Mouse (Mus musculus): Measurements from ENCODE around the gene Taar5.

Gene Taar5

DNA sequence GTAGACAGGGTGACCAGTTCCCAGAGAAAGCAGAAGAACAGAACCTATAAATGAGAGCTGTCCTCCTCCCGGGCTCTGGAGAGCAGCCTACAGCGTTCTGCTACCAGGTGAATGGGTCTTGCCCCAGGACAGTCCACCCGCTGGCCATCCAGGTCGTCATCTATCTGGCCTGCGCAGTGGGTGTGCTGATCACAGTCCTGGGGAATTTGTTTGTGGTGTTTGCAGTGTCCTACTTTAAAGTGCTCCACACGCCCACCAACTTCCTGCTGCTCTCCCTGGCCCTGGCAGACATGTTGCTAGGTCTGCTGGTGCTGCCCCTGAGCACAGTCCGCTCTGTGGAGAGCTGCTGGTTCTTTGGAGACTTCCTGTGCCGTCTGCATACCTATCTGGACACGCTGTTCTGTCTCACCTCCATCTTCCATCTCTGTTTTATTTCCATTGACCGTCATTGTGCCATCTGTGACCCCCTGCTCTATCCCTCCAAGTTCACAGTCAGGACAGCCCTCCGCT is at the start of gene Taar5:
TSS of gene Taar5 (plus strand) at position 51 of the 510 bp plus-strand sequence.
- no peak for DNase-seq

DNA sequence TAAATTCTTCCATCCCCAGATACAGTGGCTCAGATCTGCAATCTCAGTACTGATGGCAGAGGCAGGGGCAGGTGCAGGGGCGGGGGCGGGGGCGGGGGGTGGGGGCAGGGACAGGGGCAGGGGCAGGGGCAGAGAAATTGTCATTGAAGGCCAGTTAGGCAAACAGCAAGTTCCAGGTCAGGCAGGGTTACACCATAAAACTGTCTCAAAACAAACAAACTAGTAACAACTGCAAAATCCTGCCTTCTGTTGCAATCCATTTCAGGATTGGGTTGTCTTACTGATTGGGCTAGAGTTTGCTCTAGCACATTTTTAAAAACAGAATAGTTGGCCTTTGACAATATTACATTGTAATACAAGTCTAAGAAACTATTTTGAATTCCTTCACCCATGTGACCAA is 48.0 kb upstream of the Taar5 start:
- no peak for DNase-seq

DNA sequence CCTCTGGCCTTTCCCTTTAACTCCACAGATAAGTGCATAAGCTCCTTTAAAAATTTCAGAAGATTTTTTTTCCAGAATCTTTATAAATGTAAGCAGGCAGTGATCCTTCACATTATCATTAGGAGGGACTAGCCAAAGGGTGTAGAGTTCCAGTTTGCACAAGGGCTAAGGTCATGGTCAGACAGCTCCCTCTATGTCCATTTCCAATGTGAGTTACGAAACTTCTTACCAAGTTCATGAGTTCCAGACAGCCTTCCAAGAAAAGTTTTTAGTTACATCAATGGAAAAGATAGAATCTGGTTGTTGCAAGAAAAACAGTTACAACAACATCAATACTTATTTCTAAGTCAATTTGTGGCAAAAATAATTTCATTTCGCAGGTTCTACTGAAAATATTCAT is 46.6 kb upstream of the Taar5 start:
- no peak for DNase-seq

DNA sequence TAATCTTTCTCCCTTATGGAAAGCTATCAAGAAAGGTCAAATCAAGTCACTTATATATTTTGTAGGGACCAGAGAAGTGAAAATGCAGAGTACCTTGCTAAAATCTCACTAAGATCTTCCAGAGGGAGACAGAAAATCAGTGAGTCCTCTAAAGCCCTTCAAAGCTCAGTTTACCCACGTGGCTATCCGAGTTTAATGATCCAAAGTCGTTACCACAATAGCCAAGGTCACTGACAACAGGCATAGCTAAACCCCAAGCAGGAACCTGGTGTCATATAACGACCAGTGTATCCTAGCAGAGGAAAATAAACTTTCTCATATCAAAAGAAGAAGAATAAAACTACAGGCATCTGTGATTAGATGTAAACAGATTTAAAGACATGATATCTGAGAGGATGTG is 32.9 kb upstream of the Taar5 start:
- DNase-seq = no peak

DNA sequence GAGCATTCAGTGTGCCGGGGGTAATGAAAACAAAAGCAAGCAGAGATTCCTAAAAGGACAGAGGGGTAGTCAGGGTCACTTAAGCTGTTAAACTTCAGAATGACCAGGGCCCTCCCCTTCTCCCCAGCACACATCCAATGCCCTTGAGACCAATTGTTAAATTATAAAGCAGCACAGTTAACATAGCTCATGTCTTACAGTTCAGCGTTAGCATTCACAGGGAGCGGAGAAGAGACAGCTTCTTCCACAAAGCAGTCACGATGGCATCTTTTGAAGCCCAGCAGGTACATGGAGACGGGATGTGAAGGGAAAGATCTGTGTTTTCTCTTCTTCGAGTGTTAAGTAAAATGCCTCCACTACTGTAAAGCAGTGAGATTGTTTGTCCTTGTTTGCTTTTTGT is 32.2 kb upstream of the Taar5 start, which contains the start of gene Taar2:
TSS of gene Taar2 (plus strand) at position 261 of the 400 bp plus-strand sequence.
- DNase-seq = no peak

DNA sequence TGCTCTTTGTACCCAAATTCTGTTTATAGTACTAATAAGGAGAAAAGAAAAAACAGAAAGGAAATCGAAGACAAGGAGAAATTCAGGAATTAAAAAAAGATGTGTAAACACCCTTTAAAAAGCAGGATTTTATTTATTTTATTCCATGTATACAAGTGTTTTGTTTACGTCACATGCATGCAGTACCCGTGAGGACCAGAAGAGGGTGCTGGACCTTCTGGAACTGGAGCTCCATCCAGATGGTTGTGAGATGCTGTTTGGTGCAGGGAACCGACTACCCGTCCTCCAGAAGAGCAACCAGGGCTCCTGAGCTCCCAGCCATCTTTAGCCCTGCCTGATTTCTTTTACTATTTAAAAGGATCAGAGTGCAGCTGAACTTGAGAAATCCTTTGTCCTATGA is 28.0 kb upstream of the Taar5 start:
- no peak for DNase-seq

DNA sequence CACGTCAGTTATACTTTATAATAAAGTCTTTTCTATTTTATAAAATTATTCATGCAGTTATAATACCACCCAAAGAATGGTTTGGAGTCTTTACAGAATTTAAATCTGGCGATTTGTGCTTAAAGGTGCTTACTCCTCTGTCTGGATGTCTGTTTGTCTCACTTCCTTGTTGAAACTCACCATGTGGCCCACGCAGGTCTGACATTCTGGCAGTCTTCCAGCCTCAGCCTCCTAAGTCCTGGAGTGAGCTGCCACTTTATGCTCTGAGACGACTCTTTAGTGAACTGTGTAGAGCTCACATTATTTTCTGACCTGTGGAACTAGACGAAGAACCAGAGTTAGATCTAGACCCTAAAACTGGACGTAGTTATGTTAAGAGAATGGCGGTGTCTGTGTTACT is 22.5 kb upstream of the Taar5 start:
- no peak for DNase-seq

DNA sequence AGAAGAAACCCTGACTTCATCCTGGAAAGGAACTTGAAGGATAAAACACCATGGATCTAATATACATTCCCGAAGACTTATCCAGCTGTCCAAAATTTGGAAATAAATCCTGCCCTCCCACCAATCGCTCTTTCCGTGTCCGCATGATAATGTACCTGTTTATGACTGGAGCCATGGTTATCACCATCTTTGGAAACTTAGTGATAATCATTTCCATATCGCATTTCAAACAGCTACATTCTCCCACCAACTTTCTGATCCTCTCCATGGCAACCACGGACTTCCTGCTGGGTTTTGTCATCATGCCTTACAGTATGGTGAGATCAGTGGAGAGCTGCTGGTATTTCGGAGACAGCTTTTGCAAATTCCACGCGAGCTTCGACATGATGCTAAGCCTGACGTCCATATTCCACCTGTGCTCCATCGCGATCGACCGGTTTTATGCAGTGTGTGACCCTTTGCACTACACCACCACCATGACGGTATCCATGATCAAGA is 20.9 kb upstream of the Taar5 start, which contains the start of gene Taar3:
TSS of gene Taar3 (plus strand) at position 51 of the 498 bp plus-strand sequence.
- DNase-seq = no peak

DNA sequence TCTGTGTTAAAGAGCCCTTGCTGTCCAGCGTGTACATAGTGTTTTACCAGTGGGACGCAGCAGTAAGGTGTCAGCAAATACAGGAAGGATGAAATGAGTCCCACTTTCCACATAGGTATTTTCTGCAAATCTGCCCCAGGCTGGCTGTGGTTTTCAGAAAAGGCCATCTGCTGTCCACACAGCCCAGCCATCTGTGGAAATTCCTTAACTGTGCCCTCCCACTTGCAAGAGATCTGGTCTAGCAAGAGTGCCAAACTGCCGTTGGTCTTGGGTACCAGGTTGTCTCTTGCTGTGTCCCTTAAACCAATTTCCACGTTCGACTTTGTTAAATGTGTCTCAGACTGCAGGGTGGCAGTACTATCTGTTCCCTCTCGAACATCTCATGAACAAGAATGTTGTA is 18.8 kb upstream of the Taar5 start:
- no peak for DNase-seq

DNA sequence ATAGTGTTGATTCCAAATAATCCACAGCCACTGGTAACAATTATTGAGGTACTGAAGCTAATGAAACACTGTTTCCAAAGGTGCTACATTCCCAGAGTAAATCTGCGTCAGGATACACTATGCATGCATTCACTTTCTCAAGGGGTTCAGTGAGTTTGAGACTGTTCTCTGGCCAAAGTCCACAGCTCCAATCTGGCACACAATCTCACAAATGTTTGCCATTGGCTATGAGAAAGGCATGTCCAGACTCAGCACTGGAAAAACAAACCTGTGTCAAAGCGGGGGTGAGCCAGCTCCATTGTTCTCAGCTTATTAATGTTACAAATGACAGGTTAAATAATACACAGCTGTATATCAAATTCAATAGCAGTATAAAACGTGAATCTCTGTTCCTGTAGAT is 11.4 kb upstream of the Taar5 start:
- no peak for DNase-seq

DNA sequence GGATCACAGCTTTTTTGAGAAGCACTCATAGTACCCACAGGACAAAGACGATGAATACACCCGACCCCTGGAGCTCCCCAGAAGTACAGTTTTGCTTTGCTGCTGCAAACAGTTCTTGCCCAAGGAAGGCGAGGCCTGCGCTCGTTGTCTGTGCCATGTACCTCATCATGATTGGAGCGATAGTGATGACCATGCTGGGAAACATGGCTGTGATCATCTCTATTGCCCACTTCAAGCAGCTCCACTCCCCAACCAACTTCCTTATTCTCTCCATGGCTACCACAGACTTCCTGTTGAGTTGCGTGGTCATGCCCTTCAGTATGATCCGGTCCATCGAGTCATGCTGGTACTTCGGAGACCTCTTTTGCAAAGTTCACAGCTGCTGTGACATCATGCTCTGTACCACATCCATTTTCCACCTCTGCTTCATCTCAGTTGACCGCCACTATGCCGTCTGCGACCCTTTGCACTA is 10.0 kb upstream of the Taar5 start, which contains the start of gene Taar4:
TSS of gene Taar4 (plus strand) at position 51 of the 472 bp plus-strand sequence.
- DNase-seq = no peak

DNA sequence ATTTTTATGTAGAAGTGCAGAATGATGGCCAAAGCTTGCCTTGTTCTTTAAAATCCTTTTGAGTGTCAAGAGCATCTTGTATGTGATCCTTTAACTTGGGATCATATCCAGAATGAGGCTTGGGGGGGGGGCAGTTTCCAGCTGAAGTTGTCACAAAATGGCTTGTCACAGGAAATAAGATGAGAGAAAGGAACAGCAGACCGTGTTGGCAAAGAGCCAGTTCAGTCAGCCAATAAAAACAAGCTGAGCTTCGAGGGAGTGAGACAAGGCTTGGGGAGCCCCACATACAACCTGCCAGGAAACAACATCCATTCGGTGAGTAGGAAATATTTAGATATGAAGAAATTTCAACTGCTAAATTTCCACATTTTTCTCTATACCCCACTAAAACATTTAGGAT is 7.1 kb upstream of the Taar5 start:
- DNase-seq = no peak

DNA sequence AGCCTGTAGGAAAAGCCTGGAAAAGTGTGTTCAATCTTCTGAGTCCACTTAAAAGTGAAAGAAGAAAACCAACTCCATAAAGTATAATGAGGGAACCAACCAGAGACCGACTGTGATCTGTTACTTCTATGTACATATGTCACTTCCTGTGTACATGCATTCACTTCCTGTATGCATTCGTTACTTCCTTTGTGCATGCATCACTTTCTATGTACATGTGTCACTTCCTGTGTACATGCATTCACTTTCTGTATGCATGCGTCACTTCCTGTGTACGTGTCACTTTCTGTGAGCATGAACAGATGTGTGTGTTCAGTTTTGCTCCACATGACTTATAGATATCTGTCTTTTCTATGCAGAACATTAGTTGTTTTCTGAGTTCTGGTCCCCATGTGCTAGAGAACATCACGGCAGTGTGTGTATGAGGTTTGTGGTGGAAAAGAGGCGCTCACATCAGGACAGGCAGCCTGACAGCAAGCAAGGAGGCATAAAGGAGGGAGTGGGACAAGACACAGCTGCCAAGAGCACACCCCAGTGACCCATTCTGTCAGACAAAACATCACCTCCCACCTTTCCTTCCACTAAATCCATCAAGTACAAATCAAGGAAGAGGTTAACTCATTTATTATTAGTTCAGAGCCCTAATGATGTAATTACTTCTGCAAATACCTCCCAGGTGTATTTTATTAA is 5.4 kb upstream of the Taar5 start:
- no peak for DNase-seq

DNA sequence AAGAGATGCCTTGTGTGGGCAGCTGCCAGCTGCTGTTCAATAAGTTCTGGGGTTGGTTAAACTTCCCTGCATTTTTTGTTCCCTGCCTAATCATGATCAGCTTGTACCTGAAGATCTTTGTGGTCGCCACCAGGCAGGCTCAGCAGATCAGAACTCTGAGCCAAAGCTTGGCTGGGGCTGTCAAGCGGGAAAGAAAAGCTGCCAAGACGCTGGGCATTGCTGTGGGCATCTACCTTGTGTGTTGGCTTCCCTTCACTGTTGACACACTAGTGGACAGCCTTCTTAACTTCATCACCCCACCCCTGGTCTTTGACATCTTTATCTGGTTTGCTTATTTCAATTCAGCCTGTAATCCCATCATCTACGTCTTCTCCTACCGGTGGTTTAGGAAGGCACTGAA is 750 bp downstream of the Taar5 start:
- no peak for DNase-seq

DNA sequence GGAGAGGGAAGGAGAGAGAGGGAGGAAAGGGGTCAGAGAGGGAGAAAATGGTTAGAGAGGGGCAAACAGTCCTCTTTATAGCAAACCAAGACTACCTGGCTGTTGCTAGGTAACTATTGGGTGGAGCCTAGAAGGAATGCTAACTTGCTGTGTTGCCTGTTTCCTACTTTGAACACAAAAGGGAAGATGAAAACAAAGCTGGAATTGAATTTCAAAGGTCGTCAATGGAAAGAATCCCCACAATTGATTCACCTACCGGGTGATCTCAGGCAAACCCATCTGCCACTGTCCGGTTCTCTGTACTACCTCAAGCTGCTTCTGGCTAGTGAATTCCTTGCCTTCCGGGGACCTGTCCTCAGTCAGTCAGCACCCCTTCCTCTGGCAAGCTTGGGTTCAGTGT is 7.5 kb downstream of the Taar5 start:
- no peak for DNase-seq

DNA sequence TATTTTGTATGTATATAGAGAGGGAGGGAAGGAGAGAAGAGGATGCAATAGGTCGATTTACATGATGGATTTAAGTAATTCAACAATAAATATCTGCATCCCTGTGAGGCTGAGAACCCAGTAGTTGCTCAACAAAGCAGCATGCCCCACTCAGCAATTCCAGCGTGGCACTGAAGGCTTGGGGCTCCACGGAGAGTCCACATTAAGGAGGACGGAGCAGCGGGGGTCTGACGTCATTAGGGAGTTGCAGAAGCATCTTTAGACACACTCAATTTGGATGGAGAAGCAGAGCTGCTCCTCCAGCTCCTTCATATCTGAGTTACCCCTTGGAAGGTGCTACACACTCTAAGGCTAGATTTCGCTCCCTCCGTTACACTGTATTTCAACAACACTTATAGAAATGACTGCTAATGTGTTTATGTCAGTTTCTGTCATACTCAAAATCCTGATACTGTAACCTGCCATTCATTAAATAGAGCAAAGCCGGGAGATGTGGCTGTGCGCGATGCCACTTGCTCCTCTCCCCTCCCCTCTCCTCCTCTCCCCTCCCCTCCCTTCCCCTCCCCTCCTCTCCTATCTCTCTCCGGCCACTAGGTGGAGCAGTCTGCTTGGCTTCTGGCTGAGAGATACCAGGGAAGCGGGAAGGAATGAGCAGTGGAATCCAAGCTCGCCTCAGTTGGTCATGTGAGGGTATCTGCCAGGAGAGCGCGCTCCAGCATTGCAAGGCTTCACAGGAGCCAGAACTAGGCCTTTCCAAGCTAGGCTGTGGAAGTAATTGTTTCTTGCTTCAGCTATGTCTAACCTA is 8.6 kb downstream of the Taar5 start:
- peak in 1 of 2 experiments; percentile 35 for DNase-seq

DNA sequence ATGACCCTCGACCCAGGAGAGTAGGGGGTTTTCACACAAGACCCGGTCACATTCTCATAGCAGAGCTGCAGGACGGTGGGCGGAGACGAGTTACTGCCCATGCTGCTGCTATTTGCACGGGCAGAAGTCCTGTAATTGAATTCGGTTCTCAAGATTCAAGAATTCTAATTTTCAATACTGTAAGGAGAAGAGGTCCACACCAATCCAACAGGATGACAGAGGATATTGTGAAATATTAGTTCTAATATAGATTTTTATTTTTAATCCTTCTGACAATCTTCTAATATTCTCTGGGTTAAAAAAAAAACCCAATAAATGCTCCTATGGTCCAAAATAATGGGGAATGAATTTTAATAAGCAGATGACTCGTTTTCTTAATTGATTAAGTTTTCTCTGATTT is 15.0 kb downstream of the Taar5 start, which contains the start of gene Taar6:
TSS of gene Taar6 (minus strand) at position 101 of the 400 bp plus-strand sequence.
- DNase-seq = no peak

DNA sequence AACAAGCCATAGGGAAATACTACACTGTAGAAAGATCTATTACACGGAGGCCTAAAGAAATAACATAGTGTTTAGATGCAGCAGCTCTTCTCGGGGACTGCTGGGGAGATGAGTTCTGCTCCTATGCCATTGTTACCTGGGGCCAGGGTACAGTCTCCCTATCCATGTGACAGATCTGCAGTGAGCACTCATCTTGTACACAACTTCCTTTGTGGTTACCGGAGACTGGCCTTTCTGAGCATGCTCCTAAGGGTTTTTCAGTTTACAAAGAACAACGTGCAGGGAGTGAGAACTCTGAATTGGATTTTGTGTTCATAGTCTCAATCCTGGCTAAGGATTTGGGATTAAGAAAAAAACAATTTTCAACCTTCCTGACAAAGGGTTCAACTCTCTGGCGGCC is 15.9 kb downstream of the Taar5 start:
- DNase-seq = no peak

DNA sequence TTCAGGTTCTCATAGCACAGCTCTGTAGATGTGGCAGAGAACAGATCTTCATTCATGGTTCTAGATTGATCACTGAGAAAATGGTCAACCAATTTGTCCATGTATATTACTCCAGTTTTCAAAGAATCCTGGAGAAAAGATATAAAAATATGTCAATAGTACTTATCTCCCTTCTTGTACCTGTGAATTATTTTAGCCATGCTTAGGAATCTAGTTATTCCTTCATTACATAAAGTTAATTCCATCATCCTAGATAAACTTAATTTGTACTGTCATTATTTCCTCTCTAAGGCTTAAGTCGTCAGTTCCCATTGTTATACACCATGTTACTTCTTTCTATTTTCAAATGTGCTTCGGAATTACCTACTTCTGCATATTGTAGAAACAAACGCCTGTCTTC is 22.9 kb downstream of the Taar5 start, which contains the start of gene Taar7a:
TSS of gene Taar7a (minus strand) at position 101 of the 400 bp plus-strand sequence.
- DNase-seq = no peak

DNA sequence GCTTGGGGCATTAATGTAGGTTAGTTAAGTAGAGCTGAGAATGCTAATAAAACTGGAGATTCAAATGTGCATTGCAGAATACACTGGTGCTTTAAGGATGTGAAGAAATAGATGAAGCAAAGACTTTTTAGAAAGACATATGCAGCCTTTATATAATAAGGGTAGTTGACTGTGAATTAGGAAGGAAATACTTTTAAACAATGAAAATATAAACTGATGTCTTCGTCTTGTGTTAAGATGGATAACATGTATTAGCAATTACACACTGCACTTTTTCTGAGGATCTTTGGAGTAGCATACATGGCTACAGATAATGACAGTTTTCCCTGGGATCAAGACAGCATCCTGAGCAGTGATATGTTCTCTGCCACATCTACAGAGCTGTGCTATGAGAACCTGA is 29.1 kb downstream of the Taar5 start, which contains the start of gene Taar7b:
TSS of gene Taar7b (plus strand) at position 301 of the 400 bp plus-strand sequence.
- no peak for DNase-seq

DNA sequence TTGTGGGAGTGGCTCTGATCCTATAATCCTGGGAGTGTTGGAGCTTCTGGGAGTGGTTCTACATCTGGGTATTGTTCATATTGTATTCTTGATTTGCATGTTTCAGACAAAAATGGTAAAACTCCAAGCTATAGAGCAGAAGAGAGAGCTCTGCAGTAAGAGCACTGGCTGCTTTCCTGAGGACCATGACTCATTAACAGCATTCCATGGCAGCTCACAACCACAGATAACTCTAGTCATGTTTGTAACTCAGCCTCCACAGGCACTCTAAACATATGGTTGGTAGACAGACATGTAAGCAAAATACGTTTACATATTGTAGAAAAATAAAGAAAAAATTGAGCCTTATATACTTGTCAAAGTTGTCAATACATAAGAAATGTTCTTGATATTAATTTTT is 35.9 kb downstream of the Taar5 start:
- DNase-seq = no peak

DNA sequence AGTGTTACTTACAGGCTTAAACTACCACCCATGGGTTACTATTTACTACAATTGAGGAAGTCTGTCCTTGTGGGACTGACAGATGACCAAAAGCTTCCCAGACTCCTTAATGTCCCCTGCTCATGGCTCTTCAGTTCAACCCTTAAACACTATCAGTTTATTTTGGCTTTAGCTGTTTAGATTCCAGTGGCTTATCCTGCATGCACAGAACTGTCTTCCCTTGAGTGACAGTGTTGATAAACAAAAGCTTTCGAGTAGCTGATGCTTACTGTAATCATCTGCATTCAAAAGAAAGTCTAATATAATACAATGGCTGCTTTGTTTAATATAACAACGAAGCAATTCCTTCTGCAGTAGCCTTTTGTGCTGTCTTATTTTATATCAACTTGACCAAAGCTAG is 36.5 kb downstream of the Taar5 start:
- DNase-seq = no peak

DNA sequence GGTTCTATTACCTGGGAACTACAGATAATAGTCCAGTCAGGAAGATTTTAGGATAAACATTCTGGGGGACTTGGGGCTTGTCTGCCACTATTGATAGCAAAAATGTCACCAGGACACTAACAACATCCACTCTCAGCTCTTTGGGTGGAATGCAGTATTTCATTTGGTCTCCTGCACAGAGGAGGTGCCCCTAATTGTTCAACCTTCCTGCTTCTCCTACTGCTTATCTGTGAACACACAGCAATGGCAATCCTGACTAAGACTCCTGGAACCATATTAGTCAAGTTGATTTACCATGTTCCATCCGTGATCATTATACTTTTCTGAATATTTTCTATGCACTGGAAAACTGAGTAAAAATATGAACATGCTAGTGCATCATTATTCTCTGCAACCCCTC is 37.6 kb downstream of the Taar5 start:
- DNase-seq = no peak
